Mouse (Mus musculus) MEL (cell line): ENCODE results near the gene Gfap.

Experiments
- KAT2A ChIP-seq: conservative IDR thresholded peaks from 2 replicates; pipeline ENCODE4 v1.6.1; 2012; ENCODE audit warnings: low read depth, low read length, improper control_type of control experiment, inconsistent platforms
- TCF12 ChIP-seq: IDR thresholded peaks from 2 replicates; pipeline ENCODE4 v1.6.1; 2014; ENCODE audit warnings: low read depth, mild to moderate bottlenecking, inconsistent platforms, low read length, improper control_type of control experiment, moderate library complexity
- ZMIZ1 ChIP-seq: IDR thresholded peaks from 2 replicates; pipeline ENCODE4 v1.6.1; 2012; ENCODE audit warnings: low read depth, mild to moderate bottlenecking, inconsistent platforms, low read length, improper control_type of control experiment, moderate library complexity

DNA sequence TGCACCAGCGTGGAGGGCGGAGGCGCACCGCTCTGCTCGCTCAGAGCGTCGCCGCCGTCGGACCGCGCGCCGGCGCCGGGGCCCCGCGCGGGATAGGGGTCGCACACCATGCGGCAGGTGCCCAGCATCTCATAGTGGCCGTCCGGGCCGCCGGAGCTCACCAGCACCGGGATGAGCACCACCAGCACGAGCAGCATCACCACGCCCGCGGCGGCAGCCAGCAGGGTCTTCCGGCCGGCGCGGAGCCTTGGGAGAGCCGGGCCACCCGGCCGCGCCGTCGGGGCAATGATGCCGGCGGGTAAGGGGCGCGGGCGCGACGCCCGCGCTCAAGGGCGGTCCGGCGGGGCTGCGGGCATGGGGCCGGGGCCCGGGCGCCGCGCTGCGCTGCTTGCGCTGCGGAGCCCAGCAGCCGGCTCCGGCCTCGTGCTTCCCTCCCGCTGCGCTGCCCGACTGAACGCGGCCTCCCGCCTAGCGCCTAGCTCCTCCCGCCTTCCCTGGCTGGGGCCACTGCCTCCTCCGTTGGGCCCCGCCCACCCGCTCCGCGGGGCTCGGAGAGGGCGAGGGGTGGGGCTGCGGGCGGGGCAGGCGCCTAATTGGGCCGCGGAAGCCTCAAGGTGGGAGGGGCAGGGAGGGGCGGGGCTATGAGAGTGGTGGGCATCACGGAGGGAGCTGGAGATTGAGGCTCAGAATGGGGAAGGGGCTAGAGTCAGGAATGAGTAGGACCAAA is 45.7 kb upstream of the Gfap start, which contains the start of gene C1ql1:
- no peak for TF ChIP-seq KAT2A
- TF ChIP-seq ZMIZ1: no peak
- TF ChIP-seq TCF12: no peak
